Mouse (Mus musculus) stomach, embryonic 15.5 days (tissue): Measurements from ENCODE around the gene Teddm2. TPM values are rescaled to one million over a fixed set of nuclear protein-coding genes. Genes with fewer than 3 reads are reported as not detected.

Experiments
- microRNA-seq: library from miRNA; unstranded; fragments of <30 nt; microRNA quantifications from one replicate; pipeline ENCODE4, GENCODE M21; 2016
- polyA plus RNA-seq: library from polyadenylated mRNA; unstranded; fragments of >200 nt; fragmentation: Nextera tagmentation; extraction: Ambion mirVana; gene quantifications from 2 replicates; pipeline ENCODE4 v1.2.1, GENCODE M21; 2015

Teddm2 gene
- polyA plus RNA-seq, 1 experiment from 2014 or later = 0.64 TPM

Small RNA genes lying within 50 kb of the gene (microRNA-seq; reads per million reads assigned to microRNA genes)
- 13.7 reads per million, percentile 29 among the genes with 10 or more reads in this experiment for gene Mir8114

Other genes with a start within 250 kb of the Teddm2 start
- gene Rgs8, start 247.2 kb downstream of the Teddm2 start, polyA plus RNA-seq = 0.34 and 0.41 TPM in 2 replicates
- gene Rgs16, start 159.9 kb downstream of the Teddm2 start, polyA plus RNA-seq = 4.5 and 5.1 TPM in 2 replicates
- 13.8 and 15.5 TPM in 2 replicates for gene Rnasel, start 150.8 kb downstream of the Teddm2 start, polyA plus RNA-seq
- gene Rgsl1, start 56.1 kb downstream of the Teddm2 start, polyA plus RNA-seq = 0.08 and 0.15 TPM in 2 replicates
- 0.17 and 0.26 TPM in 2 replicates for gene Teddm1b, start 25.9 kb downstream of the Teddm2 start, polyA plus RNA-seq
- gene Teddm1a, start 8.5 kb downstream of the Teddm2 start, polyA plus RNA-seq = not detected in 2 replicates
- 122 and 124 TPM in 2 replicates for gene Glul, start 284 bp downstream of the Teddm2 start, polyA plus RNA-seq